Mouse (Mus musculus) frontal cortex, postnatal 25 days (tissue): ENCODE results near the gene Sec1.

Source experiments
- DNase-seq, 2 experiments: peaks; one replicate each; pipeline ENCODE4 v3.0.0; 2022; ENCODE audit warnings: low spot score in 2 of 2

The Sec1 gene

DNA sequence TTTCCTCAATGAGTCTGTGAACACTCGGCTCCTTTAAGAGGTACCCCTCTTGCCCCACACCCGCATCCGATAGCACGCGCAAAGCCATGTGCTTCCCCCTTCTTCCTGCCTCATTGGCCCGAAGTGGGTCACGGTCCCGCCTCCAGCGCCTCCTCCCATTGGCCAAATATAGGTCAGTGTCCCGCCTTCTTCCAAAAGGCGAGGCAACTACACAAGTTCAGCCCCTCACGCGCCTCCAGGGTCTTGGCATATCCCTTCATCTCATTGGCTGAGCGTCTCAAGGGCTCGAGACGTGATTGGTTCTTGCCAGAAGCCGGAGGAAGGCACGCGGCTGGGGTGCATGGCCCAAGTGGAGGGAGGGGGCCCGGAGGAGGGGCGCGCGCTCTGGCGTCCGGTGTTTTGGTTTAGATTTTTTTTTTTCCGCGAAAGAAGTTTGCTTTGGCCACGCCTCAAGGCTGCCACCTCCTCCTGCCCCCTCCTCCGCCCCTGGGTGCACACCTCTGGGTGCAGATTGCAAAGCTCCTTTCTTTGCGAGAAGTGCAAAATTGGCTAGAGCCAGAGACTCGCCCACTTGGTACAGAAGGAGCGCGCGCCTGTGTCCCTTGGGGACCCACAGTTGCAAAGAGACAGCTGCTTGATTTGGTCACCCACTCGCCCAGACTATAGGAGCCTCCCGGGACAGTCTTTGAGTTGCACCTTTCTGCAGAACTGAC is 10.7 kb upstream of the Sec1 start, which contains the start of gene Dbp:
TSS of gene Dbp (plus strand) at position 359 of the 713 bp plus-strand sequence.
- DNase-seq = peak; percentile 97 to 99

DNA sequence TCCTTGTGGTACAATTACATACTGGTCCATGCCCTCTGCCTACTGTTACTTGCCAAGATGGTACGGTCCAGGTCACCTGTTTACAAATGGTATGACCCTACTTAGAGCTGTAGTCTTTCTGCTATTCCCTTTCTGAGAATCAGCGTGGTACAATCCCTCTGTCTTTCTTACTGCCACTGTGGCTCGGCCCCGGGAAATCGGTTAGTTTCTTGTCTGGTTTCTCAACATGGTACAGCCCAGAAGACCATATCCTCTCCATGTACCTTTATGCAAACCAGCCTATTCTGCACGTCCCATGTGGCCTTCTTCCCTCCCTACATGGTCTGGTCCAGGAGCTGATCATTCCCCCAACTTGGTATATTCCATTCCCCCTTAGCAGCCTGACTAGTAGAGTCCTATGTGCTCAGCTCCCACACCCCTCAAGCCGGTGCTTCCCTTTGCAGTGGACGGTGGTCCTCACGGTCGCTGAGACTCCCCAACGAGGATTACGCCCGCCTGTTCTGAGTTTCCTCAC is 9.9 kb upstream of the Sec1 start:
- DNase-seq = peak; percentile 59 to 69

DNA sequence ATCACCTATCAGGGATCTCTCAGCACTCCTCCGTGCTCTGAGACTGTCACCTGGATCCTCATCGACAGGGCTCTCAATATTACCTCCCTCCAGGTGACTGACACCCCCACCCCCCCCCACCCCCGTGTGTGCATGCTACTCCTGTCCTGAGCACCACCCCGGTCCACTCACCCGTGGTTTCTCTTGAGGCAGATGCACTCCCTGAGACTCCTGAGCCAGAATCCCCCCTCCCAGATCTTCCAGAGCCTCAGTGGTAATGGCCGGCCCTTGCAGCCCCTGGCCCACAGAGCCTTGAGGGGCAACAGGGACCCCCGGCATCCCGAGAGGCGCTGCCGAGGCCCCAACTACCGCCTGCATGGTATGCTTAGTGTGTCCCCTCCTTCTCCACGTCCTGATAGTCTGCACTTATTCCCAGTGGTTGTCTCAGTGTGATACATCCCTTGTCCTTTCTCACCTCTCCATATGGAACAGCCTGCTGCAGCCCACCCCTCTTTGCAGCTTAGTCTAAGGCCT is 9.4 kb upstream of the Sec1 start:
- DNase-seq = no peak

DNA sequence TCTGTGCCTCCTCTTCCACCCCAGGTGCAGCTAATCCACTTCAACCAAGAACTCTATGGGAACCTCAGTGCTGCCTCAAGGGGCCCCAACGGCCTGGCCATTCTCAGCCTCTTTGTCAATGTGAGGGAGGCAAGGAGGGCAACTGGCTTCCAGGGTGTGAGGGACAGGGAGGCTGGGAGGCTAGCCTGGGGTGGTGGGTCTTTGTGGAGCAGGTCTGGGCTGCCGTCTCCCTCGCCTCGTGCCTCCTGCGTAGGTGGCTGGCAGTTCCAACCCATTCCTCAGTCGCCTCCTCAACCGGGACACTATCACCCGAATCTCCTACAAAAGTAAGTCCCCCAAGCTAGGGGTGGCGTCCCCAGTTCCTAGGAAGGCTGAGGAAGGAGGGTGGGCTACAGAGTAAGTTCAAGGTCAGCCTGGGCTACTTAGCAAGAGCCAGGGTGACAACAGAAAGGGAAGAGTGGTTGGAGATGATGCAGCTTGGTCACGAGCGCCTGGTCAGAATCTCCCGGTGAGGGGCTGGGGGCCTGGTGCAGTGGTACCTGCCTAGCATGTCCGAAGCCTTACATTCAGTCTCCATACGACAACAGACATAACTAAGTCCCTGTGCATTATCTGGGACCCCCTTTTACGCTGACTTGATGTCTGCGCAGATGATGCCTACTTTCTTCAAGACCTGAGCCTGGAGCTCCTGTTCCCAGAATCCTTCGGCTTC is 8.8 kb upstream of the Sec1 start:
- DNase-seq = no peak

DNA sequence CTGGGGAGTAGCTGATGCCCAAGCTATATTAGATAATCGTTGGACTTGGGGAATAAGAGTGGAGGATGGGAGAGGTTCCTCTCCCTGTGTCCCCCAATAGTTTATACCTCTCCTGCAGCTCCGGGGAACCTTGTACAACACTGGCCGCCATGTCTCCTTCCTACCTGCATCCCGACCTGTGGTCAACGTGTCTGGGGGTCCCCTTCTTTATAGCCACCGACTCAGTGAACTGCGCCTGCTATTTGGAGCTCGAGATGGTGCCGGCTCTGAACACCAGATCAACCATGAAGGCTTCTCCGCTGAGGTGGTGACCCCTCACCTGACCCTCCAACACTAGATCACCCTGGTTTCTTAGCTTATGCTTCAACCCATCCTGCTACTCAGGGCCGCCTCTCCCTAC is 8.1 kb upstream of the Sec1 start:
- DNase-seq = no peak

DNA sequence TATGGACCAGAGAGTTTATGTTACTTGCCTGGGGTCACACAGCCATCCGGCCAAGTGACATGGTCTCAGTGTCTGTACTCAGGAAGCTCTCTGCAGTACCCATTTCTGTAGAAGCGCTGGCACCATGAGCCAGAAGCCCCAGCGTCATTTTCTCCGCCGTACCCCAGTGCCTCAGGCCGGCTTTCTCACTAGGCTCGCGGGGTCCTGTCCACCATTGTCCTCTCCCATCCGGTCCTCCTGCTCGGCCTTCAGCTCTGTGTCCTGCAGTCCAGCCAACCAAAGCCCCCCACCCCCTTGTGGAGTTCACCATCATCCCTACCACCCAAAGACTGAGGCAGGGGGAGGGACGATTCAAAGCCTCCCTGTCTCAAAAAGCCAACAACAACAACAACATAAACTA is 7.4 kb upstream of the Sec1 start:
- DNase-seq = no peak

DNA sequence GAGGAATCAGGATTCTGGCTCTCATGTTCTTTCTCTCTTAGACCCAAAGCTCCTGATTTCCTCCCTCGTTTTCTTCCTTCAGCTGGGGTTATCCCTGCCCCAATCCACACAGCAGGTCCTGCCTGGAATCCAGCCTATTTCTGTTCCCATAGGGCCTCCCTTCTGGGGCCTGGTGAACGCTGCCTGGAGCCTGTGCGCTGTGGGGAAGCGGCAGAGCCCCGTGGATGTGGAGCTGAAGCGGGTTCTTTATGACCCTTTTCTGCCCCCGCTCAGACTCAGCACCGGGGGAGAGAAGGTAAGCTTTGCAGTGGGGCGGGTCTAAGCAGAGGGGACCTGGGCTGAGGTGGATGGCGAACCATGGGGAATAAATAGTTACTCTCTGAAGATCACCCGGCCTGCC is 6.9 kb upstream of the Sec1 start:
- no peak for DNase-seq

DNA sequence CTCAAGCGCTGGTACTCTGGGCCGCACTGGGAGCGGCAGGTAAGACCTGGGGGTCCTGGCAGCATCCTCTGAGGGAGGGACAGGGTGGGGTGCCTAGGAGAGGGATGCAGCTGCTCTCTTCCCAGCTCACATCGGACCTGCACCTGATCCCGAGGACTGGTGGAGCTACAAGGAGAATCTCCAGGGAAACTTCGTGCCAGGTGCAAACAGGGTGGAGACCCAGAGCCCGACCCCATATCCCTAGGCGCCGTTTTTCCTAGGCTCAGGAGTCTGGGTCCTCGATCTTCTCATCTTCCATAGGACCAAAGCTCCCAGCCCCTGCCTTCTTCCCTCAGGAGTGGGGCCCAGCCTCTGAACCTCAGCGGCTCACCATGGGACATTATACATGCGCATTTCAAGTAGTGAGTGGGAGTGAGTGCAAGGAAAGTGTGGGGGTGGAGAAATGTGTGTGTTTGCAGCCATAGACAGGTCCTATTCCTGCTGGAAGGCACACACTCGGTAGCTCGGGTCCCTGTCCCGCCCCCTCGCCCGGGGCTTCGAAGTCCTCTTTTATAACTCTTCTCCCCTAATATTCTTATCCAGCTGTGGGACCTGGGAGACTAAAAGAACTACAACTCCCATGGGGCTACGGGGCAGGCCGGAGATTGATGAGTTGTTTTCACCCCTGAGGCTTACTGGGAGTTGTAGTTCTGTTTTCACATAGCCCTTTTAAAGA is 6.3 kb upstream of the Sec1 start:
- DNase-seq = peak; percentile 69 to 72

DNA sequence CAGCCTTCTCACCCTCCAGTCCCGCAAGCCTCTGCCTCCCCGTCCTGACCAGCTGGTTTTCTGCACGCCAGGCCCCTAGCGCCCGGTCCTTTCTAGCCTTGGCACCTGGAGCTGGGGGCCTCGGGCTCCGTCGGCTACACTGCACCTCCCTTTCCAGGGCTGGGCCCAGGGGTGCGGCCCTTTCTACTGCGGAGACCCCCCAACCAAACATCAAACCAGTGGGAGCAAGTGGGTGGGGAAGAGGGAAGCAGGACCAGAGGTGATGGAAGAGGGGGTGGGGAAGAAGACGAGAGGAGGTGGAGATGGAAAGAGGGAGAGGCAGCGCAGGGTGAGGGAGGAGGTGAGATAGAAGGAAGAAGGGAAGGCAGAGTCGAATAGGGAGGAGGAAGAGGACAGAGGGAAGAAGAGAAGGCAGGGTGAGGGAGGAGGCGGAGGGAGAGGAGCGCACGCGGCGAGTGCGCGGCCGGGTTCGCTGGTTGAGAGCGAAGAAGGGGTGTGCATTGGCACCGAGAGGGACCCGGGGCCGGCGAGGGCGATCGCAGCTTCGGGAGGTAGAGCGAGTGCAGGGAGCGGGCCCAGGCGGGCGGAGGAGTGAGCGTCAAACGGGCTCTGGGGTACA is 5.4 kb upstream of the Sec1 start, which contains the start of gene Car11:
TSS of gene Car11 (plus strand) at position 321 of the 619 bp plus-strand sequence.
- no peak for DNase-seq

DNA sequence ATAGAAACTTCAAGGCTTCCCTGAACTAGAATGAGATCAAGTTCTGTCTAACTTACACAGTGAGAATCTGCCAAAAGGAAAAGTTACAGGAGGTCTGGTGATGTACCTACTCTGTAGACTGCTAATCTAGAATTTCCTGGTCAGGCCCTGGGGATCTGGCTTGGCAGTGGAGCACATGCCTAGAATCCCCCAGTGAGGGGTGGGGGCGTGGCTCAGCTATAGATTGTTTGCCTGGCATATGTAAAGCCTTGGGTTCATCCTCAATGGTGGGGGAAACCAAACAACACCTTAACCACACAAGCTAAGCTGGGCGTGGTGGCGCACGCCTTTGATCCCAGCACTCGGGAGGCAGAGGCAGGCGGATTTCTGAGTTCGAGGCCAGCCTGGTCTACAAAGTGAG is 3.7 kb upstream of the Sec1 start:
- DNase-seq = no peak

DNA sequence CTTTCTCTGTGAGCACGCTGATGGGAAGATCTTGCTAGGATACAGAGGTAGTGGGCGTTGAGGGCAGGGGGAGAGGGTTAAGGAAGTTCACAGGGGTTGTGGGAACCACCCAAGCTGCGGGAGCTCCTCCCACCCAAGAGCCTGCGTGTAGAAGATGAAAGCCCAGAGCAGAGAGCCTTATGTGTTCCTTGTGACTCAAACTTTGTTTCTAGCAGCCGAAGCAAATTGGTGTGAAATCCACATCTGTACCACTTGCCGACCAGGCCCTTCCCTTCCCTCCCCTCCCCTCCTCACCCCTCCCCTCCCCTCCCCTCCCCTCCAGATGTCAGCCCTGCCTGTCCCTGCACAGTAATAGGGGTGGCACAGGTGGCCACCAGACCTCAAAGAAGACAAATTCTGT is 896 bp upstream of the Sec1 start:
- DNase-seq = no peak

DNA sequence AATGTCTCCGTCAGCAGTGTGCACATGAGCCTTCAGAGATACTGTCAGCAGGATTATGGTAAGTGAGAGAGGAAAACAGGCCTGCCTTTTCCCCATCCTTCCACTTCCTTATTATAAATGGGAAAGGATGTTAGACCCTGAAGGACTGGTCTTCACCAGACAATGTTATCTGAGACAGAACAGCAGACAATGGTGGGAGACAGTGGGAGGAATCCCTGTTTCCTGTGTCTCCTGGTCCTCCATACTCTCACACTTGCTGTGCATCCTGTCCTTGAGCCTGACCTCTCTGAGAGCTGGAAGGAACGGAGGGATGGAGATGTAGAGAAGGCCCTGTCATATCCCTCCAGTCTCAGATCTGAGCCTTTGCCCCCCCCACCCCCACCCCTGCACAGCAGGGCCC is 1.8 kb downstream of the Sec1 start:
- no peak for DNase-seq

DNA sequence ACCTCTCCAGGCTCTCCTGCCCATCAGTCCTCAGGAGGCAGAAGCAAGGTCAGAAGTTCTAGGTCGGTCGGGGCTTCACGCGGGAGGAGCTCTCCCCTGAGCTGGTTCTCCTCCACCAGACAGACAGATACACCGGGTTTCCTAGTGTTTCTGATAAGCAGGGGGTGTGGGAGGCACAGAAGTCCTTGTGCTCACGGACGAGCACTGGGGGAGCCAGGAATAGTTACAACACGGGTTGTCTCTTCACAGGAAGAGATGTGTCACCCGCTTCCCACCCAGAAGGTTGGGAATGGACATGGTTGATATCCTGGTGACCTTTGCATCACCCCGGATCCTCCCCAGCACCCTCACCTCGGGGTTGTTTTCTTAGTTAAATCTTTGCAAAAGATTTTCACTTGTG is 4.4 kb downstream of the Sec1 start:
- DNase-seq = no peak

DNA sequence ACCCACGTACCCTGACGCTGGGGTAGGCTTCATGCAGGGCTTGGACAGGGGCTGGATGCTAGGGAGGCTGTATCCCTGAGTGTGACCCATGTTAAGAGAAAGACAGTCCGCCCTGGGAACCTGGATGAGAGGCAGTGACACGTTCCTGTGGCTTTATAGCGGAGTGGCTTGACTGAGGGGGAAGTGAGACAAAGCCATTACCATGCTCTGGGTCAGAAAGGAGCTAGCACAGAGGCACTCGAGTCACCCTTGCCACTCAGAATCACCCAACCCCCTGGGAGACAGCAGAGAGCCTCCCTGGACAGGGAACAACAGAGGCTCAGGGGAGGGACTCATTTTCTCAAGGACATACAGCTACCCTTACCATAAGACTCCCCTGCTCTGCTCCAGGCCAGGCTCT is 5.1 kb downstream of the Sec1 start:
- DNase-seq = no peak

DNA sequence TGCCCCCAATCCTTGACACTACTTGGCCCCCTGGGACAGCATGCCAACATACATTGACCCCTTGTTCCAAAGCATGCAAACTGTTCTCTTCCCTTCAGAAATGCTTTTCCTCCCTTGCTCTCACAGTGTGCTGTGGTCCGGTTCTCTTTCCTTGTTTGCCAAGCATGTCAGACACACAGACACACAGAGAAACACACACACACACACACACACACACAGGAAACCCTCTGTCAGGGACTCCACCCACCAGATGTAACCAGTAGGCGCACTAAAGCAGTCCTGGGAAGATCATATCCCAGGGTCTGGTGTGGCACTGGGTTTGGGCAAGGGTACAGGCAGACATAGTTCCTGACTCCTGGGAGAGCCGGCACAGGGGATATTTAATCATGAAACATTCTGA is 7.4 kb downstream of the Sec1 start:
- no peak for DNase-seq

DNA sequence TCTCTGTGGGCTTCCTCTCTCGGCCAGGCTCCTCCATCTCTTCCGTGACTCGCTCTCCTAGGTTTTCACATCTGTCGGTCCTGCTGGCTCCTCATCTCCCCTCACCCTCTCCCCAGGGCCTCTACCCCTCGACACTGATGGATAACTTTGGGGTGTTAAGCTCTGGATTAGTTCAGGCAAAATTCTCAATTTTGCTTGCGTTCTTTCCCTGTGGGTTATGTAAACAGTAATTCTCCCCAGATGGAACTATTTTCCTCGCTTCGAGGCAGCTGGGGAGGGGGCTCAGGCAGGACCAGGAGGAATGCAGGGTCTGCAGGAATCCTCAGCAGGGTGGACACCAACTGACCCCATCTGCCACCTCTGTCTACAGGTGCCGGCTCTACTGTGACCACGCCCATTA is 8.4 kb downstream of the Sec1 start:
- DNase-seq = no peak

DNA sequence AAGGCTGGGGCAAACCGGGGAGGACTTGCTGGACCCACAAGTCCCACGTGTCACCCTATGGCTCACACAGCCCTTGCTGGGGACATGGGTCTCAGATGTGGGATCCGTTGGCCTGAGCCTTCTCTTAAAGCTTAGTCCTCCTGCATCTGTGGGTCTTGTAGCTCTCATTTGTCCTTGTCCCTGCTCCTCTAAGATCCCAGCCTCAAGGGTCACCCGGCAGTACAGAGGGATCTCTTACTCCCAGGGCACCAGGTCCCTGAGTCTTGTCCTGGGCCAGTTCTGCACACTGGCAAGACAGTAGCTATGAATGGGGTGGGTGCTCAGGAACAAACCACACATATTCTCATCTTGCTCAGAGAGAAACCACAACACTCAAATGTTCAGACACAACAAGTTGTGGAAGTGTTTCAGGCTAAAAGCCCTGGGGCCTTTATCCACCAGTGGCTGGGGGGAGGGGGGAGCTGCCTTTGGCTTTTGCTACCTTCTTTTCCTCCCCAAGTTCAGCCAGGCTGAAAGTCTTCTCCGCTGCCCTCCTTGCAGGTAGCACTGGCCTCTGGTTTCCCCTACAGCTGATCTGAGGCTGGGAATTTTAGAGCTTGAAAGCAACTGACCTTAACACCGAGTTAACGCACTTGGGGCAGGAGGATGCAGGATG is 10.7 kb downstream of the Sec1 start, which contains the start of gene Ntn5:
TSS of gene Ntn5 (plus strand) at position 627 of the 655 bp plus-strand sequence.
- no peak for DNase-seq

DNA sequence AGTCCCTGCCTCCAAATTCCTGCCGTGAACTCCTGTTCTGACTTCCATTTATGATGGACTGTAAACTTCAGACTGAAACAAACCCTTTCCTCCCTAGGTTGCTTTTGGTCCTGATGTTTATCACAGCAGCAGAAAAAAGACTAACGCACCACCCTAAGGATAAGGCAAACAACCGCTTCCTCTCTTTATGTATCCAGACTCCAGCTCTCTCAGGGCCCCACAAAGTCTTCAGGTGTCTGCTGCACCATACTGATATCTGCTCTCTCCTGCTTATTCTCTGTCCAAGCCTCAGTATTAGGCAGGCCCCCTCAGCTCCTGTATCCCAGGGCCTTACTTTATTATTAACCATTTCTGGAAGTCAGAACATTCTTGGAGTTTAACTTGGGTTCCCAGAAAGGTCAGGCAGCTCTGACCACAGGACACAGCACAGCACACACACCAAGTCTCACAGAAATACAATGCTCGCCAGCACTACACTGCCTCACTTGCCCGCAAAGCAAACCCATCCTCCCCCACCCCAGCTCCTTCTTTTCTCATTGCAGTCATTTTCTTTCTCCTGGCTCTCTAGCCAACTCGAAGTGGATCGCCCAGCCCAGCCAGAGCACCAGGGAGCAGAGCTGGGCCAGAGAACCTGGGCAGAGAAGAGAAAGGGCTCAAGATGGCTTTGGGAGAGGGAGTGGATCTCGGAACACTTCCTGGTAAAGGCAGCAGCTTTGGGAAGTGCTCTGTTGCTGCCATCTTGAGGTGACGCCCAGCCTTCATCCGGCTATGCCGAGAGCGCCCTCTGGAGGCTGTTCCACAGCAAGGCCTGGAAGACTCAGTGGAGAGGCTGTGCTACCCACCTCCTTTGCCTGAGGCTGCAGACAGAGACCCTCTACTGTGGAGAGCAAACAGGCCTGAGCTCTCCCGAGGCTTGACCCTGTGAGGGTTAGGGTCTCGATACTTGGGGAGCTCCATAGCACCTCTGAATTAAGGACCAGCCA is 11.8 kb downstream of the Sec1 start:
- peak; percentile 73 to 80 for DNase-seq

DNA sequence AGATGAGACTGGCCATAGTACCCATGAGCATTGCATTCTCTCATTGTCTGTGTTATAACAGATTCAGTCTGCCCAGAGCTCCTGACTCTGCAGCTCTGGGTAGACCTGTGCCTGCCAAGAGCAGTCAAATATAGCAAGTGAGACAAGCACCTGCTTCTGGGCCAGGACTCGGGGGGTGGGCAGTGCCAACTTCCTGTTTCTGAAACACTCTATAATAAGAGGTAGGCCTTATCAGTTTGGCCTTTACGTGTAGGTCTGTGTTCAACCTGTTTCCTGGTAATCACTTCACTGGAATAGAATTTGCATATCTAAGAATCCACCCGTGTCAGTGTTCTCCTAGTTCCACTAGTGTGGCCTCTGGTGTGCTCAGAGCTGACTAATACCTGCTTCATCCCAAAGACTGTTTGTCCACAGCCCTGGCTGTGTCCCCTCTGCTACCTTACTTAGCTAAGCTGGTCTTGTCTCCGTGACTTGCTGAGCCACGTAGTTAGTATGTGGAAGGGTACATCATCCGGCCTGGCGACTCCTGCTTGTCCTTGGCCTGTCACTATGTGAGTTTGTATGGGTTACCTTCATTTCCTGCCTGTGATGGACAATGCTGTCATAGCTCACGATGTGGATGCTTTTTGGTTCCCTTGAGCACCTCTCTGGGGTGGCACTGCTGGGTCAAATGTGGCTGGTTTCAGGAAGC is 13.0 kb downstream of the Sec1 start:
- no peak for DNase-seq
